Mouse (Mus musculus) liver, embryonic 16.5 days (tissue): ENCODE measurements around the gene Hdac10. TPM values are rescaled to one million over a fixed set of nuclear protein-coding genes. Genes with fewer than 3 reads are reported as not detected.

Source experiments
- ATAC-seq: fragments of 200-750 bp; cut with Nextera tagmentation; 2 replicates; pipeline ENCODE4 v1.8.0; 2017; ENCODE audit warnings: low read depth, mild to moderate bottlenecking, moderate number of reproducible peaks, moderate library complexity
- H3K27ac ChIP-seq: fragments of 300-500 bp; sonication (generic); 2 replicates; pipeline ENCODE4 v1.5.1; 2014; ENCODE audit warnings: mild to moderate bottlenecking, low read length
- H3K27me3 ChIP-seq: fragments of 300-500 bp; sonication (generic); 2 replicates; pipeline ENCODE4 v1.6.1; 2014; ENCODE audit warnings: low read depth, low read length, mixed read lengths; ENCODE audit not compliant: control insufficient read depth, insufficient read depth
- H3K36me3 ChIP-seq: fragments of 300-500 bp; sonication (generic); 2 replicates; pipeline ENCODE4 v1.6.1; 2014; ENCODE audit warnings: mild to moderate bottlenecking; ENCODE audit not compliant: control insufficient read depth, insufficient read depth
- H3K4me1 ChIP-seq: fragments of 300-500 bp; sonication (generic); 2 replicates; pipeline ENCODE4 v1.6.1; 2014; ENCODE audit warnings: low read depth, low read length, mixed read lengths; ENCODE audit not compliant: control insufficient read depth
- H3K4me2 ChIP-seq: fragments of 300-500 bp; sonication (generic); 2 replicates; pipeline ENCODE4 v1.6.1; 2014; ENCODE audit warnings: low read depth, low read length, mixed read lengths
- H3K4me3 ChIP-seq: fragments of 300-500 bp; sonication (generic); 2 replicates; pipeline ENCODE4 v1.5.1; 2014; ENCODE audit warnings: low read depth, mild to moderate bottlenecking, low read length
- H3K9ac ChIP-seq: fragments of 300-500 bp; sonication (generic); 2 replicates; pipeline ENCODE4 v1.6.1; 2014; ENCODE audit warnings: low read depth, low read length
- H3K9me3 ChIP-seq: fragments of 300-500 bp; sonication (generic); replicated peaks from 2 replicates; pipeline ENCODE4 v1.6.1; 2016; ENCODE audit warnings: low read length; ENCODE audit not compliant: control insufficient read depth
- WGBS: fragments of 180-500 bp; shearing (Covaris S2); extraction: QIAGEN DNeasy Blood & Tissue Kit; methylation state at CpG from one replicate; pipeline ENCODE4 v1.1.7; 2014; ENCODE audit not compliant: insufficient replicate concordance; 5-methylcytosine and 5-hydroxymethylcytosine counted together
- polyA plus RNA-seq: library from polyadenylated mRNA; unstranded; fragments of >200 nt; fragmentation: Nextera tagmentation; extraction: Ambion mirVana; gene quantifications from 2 replicates; pipeline ENCODE4 v1.2.1, GENCODE M21; 2015

The Hdac10 gene
- polyA plus RNA-seq, 1 experiment from 2014 or later, result 9.7 TPM

GRCm38 (mm10) chr15:89152312-89152711 is 23.8 kb upstream of the Hdac10 start:
- Histone ChIP-seq H3K27me3 (peaks cover 36% of the 10 kb centered on the region), H3K9me3 (no peaks in the 10 kb centered on the region)
- ATAC-seq, result no peak

GRCm38 (mm10) chr15:89150041-89150390 is 21.5 kb upstream of the Hdac10 start:
- WGBS, result 2% methylated on average over 13 of the region's 13 CpGs
- Histone ChIP-seq H3K4me2 (peak overlapping the region; percentile 62), H3K9me3 (no peaks in the 10 kb centered on the region), H3K4me1 (peaks cover 9% of the 10 kb centered on the region), H3K27ac (no peak overlapping the region), H3K9ac (no peak overlapping the region), H3K36me3 (no peaks in the 10 kb centered on the region), H3K4me3 (peak overlapping the region; percentile 50), H3K27me3 (peaks cover 59% of the 10 kb centered on the region)
- no peak for ATAC-seq

More at GRCm38 (mm10) chr15:89152312-89152711, 23.8 kb upstream of the Hdac10 start:
- Histone ChIP-seq H3K4me1 (peaks cover 7% of the 10 kb centered on the region), H3K27ac (no peak overlapping the region), H3K4me2 (no peak overlapping the region), H3K4me3 (no peak overlapping the region), H3K36me3 (peaks cover 3% of the 10 kb centered on the region; the same call in 1 of the 2 replicates), H3K9ac (no peak overlapping the region)

- Histone ChIP-seq H3K36me3 (no peaks in the 10 kb centered on the region), H3K9ac (no peak within 1 kb of the TSS), H3K9me3 (no peaks in the 10 kb centered on the region), H3K4me1 (peaks cover 9% of the 10 kb centered on the region), H3K4me3 (peak within 1 kb of the TSS; percentile 50), H3K27me3 (peaks cover 65% of the 10 kb centered on the region), H3K27ac (no peak within 1 kb of the TSS), H3K4me2 (peak within 1 kb of the TSS; percentile 62)
- WGBS, result under 1% methylated on average over 41 of the region's 61 CpGs
- ATAC-seq, result peak; percentile 55
These were observed 21.0 kb upstream of the Hdac10 start, which contains the start of gene Mapk11 for GRCm38 (mm10) chr15:89149271-89150040. Gene Mapk11, minus strand, starts transcription at chr15:89149628.

GRCm38 (mm10) chr15:89148496-89149270 is 20.2 kb upstream of the Hdac10 start:
- peaks cover 9% of the 10 kb centered on the region for H3K4me1 ChIP-seq
- no peaks in the 10 kb centered on the region for H3K36me3 ChIP-seq
- no peaks in the 10 kb centered on the region for H3K9me3 ChIP-seq
- peak overlapping the region; percentile 62 for H3K4me2 ChIP-seq
- H3K27ac ChIP-seq, result no peak overlapping the region
- no peak for ATAC-seq
- 6% methylated on average over 25 of the region's 25 CpGs for WGBS
- H3K9ac ChIP-seq, result no peak overlapping the region
- peaks cover 69% of the 10 kb centered on the region for H3K27me3 ChIP-seq
- peak overlapping the region; percentile 50 for H3K4me3 ChIP-seq

GRCm38 (mm10) chr15:89147895-89148294 is 19.4 kb upstream of the Hdac10 start:
- WGBS, result 43% methylated on average over 4 of the region's 4 CpGs
- no peaks in the 10 kb centered on the region for H3K36me3 ChIP-seq
- H3K4me3 ChIP-seq, result no peak overlapping the region
- H3K9ac ChIP-seq, result no peak overlapping the region
- peaks cover 9% of the 10 kb centered on the region for H3K4me1 ChIP-seq
- ATAC-seq, result no peak
- H3K27me3 ChIP-seq, result peaks cover 72% of the 10 kb centered on the region
- H3K4me2 ChIP-seq, result no peak overlapping the region
- no peak overlapping the region for H3K27ac ChIP-seq
- no peaks in the 10 kb centered on the region for H3K9me3 ChIP-seq

GRCm38 (mm10) chr15:89147456-89147855 is 19.0 kb upstream of the Hdac10 start:
- Histone ChIP-seq H3K36me3 (no peaks in the 10 kb centered on the region), H3K4me2 (no peak overlapping the region), H3K4me1 (peaks cover 9% of the 10 kb centered on the region), H3K9ac (no peak overlapping the region), H3K9me3 (no peaks in the 10 kb centered on the region), H3K4me3 (no peak overlapping the region), H3K27ac (no peak overlapping the region), H3K27me3 (peaks cover 75% of the 10 kb centered on the region)
- ATAC-seq, result no peak
- WGBS, result 21% methylated on average over 10 of the region's 10 CpGs

GRCm38 (mm10) chr15:89147024-89147423 is 18.5 kb upstream of the Hdac10 start:
- Histone ChIP-seq H3K27ac (no peak overlapping the region), H3K4me3 (no peak overlapping the region), H3K4me1 (peaks cover 9% of the 10 kb centered on the region), H3K36me3 (no peaks in the 10 kb centered on the region), H3K27me3 (peaks cover 80% of the 10 kb centered on the region), H3K4me2 (no peak overlapping the region), H3K9ac (no peak overlapping the region), H3K9me3 (no peaks in the 10 kb centered on the region)
- no peak for ATAC-seq
- 4% methylated on average over 15 of the region's 16 CpGs for WGBS

- Histone ChIP-seq H3K4me2 (peak overlapping the region; percentile 20; the same call in 1 of the 2 replicates), H3K9ac (no peak overlapping the region), H3K4me1 (peaks cover 9% of the 10 kb centered on the region), H3K4me3 (no peak overlapping the region), H3K9me3 (no peaks in the 10 kb centered on the region), H3K27me3 (peaks cover 85% of the 10 kb centered on the region), H3K36me3 (no peaks in the 10 kb centered on the region), H3K27ac (no peak overlapping the region)
- ATAC-seq, result no peak
- 3% methylated on average over 27 of the region's 27 CpGs for WGBS
These were observed 18.0 kb upstream of the Hdac10 start for GRCm38 (mm10) chr15:89146537-89146936.

- Histone ChIP-seq H3K4me1 (peaks cover 9% of the 10 kb centered on the region), H3K27me3 (peaks cover 90% of the 10 kb centered on the region), H3K4me3 (no peak overlapping the region), H3K9me3 (no peaks in the 10 kb centered on the region), H3K4me2 (no peak overlapping the region), H3K27ac (no peak overlapping the region), H3K36me3 (no peaks in the 10 kb centered on the region), H3K9ac (no peak overlapping the region)
- no peak for ATAC-seq
- 68% methylated on average over 24 of the region's 24 CpGs for WGBS
These were observed 17.4 kb upstream of the Hdac10 start for GRCm38 (mm10) chr15:89145813-89146350.
